Mouse (Mus musculus) forebrain, embryonic 15.5 days (tissue): Measurements from ENCODE around the gene Cypt15. TPM values are rescaled to one million over a fixed set of nuclear protein-coding genes. Genes with fewer than 3 reads are reported as not detected.
"Not testable (repeated sequence)": the region's sequence is repeated elsewhere in the genome, so short reads cannot be mapped to it uniquely, and the experiment has no call there.

ENCODE experiments used
- ATAC-seq: fragments of 200-750 bp; cut with Nextera tagmentation; replicated peaks from 2 replicates; pipeline ENCODE4 v1.8.0; 2017; ENCODE audit warnings: mild to moderate bottlenecking, moderate TSS enrichment, moderate library complexity
- H3K27ac ChIP-seq: fragments of 300-500 bp; sonication (generic); replicated peaks from 2 replicates; pipeline ENCODE4 v1.5.1; 2015; ENCODE audit warnings: mild to moderate bottlenecking, inconsistent platforms
- H3K27me3 ChIP-seq: fragments of 300-500 bp; sonication (generic); 2 replicates; pipeline ENCODE4 v1.6.1; 2015; ENCODE audit warnings: inconsistent platforms
- H3K36me3 ChIP-seq: fragments of 300-500 bp; sonication (generic); 2 replicates; pipeline ENCODE4 v1.6.1; 2015; ENCODE audit warnings: mild to moderate bottlenecking, inconsistent platforms
- H3K4me1 ChIP-seq: fragments of 300-500 bp; sonication (generic); 2 replicates; pipeline ENCODE4 v1.6.1; 2015; ENCODE audit warnings: inconsistent platforms
- H3K4me2 ChIP-seq: fragments of 300-500 bp; sonication (generic); replicated peaks from 2 replicates; pipeline ENCODE4 v1.6.1; 2015; ENCODE audit warnings: mild to moderate bottlenecking, inconsistent platforms
- H3K4me3 ChIP-seq: fragments of 300-500 bp; sonication (generic); 2 replicates; pipeline ENCODE4 v1.5.1; 2015; ENCODE audit warnings: mild to moderate bottlenecking, inconsistent platforms
- H3K9ac ChIP-seq: fragments of 300-500 bp; sonication (generic); replicated peaks from 2 replicates; pipeline ENCODE4 v1.6.1; 2015; ENCODE audit warnings: mild to moderate bottlenecking, inconsistent platforms
- H3K9me3 ChIP-seq: fragments of 300-500 bp; sonication (generic); 2 replicates; pipeline ENCODE4 v1.6.1; 2016; ENCODE audit warnings: inconsistent platforms
- WGBS: fragments of 180-500 bp; shearing (Covaris S2); methylation state at CpG from one replicate; pipeline ENCODE4 v1.1.7; 2015; ENCODE audit warnings: mixed read lengths; 5-methylcytosine and 5-hydroxymethylcytosine counted together
- polyA plus RNA-seq: library from polyadenylated mRNA; unstranded; fragments of >200 nt; fragmentation: Nextera tagmentation; extraction: Ambion mirVana; gene quantifications from 2 replicates; pipeline ENCODE4 v1.2.1, GENCODE M21; 2015

The Cypt15 gene
- polyA plus RNA-seq = not detected in 2 replicates

DNA sequence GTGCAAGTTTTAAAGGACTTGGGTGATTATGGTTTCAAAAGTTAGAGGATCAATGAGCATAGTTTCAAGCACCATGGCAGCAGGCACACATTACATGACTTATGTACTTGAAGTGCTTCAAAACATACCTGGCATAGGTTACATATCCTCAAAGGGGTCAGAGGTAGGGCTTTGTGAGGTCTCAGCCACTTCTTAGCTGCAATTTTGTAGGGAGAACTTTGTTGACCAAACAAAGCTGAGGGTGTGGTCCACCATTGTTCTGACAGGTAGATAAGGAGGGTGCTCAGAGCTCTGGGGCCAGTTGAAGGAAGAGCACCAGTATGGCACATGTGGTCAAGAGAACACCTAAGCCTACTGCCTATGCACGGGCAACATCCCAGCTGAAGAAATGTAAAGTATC is at the start of gene Cypt15:
Gene Cypt15 (plus strand): TSS at position 301 of the 400 bp plus-strand sequence.
- H3K27ac ChIP-seq = not testable (repeated sequence)

GRCm38 (mm10) chrX:39370932-39371331 is 24.9 kb downstream of the Cypt15 start:
- Histone ChIP-seq H3K27me3 (no peaks in the 10 kb centered on the region), H3K4me1 (no peaks in the 10 kb centered on the region), H3K9me3 (no peaks in the 10 kb centered on the region), H3K4me3 (no peak overlapping the region), H3K27ac (no peak overlapping the region), H3K36me3 (no peaks in the 10 kb centered on the region), H3K4me2 (no peak overlapping the region), H3K9ac (no peak overlapping the region)
- 92% methylated on average over 2 of the region's 2 CpGs for WGBS
- no peak for ATAC-seq

More for the DNA sequence above, at the start of gene Cypt15:
- not testable (repeated sequence) for H3K27me3 ChIP-seq, H3K4me1 ChIP-seq, H3K36me3 ChIP-seq, ATAC-seq, H3K9ac ChIP-seq, H3K9me3 ChIP-seq, H3K4me2 ChIP-seq, H3K4me3 ChIP-seq
- WGBS = 90% methylated on average over 1 of the region's 1 CpGs

DNA sequence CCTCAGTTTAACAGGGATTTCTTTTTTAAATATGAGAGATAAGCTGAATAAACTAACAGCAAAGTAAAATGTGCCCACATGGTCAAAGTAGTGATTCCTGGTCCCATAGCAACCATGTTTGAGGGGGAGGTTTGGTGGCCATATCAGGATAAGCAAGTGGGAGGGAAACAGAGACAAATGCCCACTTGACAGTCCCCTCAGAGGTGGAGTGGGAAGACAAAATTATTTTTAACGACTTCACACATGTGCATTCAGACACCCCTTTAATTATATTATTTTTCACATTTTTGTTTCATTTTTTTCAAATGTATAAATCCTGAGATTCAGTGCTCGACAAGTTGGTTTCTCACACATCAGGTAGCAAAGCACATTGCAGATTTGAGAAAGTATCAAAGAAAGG is 32.8 kb downstream of the Cypt15 start:
- Histone ChIP-seq H3K4me1 (no peaks in the 10 kb centered on the region), H3K9ac (no peak overlapping the region), H3K9me3 (no peaks in the 10 kb centered on the region), H3K36me3 (no peaks in the 10 kb centered on the region), H3K27ac (no peak overlapping the region), H3K27me3 (no peaks in the 10 kb centered on the region), H3K4me3 (no peak overlapping the region), H3K4me2 (no peak overlapping the region)
- no peak for ATAC-seq
- 59% methylated on average over 2 of the region's 2 CpGs for WGBS

DNA sequence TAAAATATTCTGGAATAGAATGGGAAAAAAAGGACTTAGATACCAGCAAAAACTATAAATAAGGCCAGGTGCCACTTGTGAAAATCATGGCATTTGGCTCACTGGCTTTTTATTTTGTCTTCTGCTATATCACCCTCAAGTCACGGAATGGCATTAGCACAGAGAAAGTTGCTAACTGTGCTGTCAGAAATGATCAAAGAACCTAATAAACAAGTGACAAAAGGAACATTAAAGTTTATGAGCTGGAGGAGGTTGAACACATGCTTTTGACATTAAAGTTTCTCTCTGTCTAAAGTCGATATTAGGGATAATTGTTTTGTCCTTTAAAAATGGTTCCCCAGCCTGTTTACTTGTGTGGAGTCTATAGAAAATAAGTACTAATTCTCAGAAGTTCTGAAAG is 37.7 kb downstream of the Cypt15 start:
- Histone ChIP-seq H3K4me1 (no peaks in the 10 kb centered on the region), H3K4me2 (no peak overlapping the region), H3K36me3 (no peaks in the 10 kb centered on the region), H3K27me3 (no peaks in the 10 kb centered on the region), H3K9ac (no peak overlapping the region), H3K9me3 (no peaks in the 10 kb centered on the region), H3K27ac (no peak overlapping the region), H3K4me3 (no peak overlapping the region)
- WGBS = 64% methylated on average over 2 of the region's 2 CpGs
- ATAC-seq = no peak
